Mouse (Mus musculus): Measurements from ENCODE around the gene Platr25.
A peak's percentile ranks its signal among the peaks of the same experiment; 100 is the strongest.
"Not testable (repeated sequence)": the region's sequence is repeated elsewhere in the genome, so short reads cannot be mapped to it uniquely, and the experiment has no call there.

Platr25 gene

DNA sequence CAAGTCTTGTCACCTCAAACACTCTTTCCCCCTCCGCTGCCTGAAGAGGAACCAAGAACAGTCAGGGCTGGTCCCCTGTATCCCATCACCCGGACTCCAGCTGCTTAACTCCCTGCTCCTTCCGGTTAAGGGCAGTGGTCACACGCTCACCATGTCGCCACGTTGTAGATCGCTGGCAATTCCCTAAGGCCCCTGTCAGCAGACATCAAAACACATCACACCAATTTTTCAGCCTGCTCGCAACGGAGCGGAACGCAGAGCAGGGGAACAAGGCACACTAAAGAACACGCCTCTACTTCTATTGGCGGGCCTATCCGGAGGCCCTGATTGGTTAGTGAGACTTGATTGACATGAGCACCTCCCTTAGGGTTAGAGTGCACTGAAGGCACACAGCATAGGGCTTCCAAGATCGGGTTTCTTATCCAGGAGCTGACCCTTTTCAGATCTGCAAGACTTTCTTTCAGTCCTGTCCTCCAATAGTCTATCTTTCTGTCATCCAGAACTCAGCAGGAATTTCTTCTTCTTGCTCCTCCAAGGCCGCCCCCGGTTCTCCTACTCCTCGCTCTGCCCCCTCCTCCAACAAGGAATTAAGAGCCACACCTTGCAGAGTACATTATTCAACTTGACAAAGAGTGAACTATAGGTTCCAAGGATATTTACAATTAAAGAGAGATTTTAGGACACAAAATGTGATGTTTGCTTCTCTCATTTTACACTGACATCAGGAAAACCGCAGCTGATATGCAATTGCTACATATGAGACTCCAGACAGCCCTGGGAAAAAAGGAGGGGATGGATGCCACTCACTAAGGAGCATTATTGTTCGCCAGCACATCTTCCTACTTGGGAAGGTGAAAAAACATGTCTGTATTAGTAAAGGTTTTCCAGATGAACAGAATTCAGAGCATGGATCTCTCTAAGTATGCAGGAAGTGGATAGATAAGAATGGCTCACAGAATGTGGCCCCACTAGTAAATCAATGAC is at the start of gene Platr25:
Platr25 (minus strand) TSS at position 278 of the 984 bp plus-strand sequence.
- peak; percentile 41 for DNase-seq (ENCODE audit: low read depth)

DNA sequence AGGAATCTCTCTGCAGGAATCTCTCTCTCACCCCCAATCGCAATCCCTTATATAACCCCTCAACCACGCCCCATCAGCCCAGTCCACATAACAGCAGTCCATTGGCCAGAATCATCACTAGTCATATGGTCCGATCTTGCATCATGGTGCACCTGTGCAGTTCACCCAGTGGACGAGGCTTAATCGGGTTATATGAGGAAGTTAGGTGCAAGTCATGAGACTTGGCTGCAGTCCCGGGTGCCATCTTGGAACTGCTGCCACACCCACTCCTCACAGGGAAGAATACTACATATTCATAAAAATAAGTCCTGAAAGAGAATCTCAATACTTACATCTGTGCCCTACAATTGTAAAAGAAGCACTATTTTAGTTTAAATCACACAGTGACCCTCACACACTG is 47.5 kb upstream of the Platr25 start:
- DNase-seq (ENCODE audit: low read depth) = not testable (repeated sequence)

DNA sequence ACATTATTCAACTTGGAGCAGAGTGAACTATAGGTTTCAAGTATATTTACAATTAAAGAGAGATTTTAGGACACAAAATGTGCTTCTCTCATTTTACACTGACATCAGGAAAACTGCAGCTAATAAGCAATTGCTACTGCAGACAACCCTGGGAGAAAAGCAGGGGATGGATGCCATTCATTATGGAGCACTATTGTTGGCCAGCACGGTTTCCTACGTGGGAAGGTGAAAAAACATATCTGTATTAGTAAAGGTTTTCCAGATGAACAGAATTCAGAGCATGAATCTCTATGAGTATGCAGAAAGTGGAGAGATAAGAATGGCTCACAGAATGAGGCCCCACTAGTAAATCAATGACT is 25.6 kb upstream of the Platr25 start:
- DNase-seq (ENCODE audit: low read depth) = not testable (repeated sequence)

DNA sequence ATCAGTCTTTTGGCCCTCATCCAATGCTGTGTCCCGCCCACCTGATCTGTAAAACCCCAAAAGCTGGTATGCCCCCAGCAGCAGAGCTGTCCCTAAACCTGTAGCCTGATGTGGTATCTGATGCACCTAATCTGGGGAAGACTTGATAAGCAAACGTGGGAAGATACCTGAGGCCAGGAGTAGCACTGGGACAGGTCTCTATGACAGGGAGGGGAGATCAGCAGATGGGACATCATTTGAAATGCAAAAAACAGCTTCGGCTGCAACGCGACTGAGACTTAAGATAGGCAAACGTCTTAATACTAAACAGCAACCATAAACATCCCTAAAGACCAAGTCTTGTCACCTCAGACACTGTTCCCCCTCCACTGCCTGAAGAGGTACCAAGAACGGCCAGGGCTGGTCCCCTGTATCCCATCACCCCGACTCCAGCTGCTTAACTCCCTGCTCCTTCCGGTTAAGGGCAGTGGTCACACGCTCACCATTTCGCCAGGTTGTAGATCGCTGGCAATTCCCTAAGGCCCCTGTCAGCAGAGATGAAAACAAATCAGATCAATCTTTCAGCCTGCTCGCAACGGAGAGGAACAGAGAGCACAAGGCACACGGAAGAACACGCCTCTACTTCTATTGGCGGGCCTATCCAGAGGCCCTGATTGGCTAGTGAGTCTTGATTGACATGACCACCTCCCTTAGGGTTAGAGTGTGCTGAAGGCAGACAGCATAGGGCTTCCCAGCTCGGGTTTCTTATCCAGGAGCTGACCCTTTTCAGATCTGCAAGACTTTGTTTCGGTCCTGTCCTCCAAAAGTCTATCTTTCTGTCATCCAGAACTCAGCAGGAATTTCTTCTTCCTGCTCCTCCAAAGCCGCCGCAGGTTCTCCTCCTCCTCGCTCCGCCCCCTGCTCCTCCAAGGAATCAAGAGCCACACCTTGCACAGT is 25.0 kb upstream of the Platr25 start, which contains the start of gene Gm5141:
Gm5141 (minus strand) TSS at position 610 of the 936 bp plus-strand sequence.
- DNase-seq (ENCODE audit: low read depth) = peak; percentile 26

DNA sequence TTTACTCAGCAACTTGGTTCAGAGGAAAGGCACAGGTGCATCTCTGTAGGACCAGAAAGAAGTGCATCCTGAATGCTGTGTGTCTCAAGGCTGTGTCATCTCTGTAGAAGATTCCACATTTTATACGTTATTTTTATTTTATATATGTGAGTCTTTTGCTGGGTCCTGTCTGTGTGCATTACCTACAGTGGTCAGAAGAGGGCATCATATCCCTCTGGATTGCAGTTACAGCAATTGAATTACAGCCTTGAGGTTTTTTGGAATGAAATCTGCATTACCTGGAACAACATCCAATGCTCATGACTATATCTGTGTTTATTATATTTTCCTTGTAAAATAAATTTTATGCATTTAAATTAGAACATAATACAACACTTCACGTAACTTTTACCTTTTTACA is 3.3 kb upstream of the Platr25 start:
- peak; percentile 16 for DNase-seq (ENCODE audit: low read depth)

DNA sequence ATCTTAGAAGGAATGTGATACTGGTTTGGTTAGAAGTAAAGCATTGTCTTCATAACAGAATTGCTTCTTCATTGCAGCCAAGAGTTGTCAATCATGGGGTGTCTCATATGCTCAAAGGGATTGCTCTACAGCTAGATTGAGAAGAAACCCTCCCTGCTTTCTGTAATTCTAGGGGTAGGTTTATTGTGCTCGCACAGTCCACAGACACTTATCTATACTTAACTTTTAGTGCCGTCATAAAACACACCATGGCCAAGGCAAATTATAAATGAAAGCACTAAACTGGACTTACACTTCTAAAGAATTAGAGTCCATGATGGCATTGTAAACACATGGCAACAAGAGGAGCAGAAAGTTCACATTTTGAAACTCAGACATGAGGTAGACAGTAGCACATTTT is 27.2 kb downstream of the Platr25 start:
- no peak for DNase-seq (ENCODE audit: low read depth)

DNA sequence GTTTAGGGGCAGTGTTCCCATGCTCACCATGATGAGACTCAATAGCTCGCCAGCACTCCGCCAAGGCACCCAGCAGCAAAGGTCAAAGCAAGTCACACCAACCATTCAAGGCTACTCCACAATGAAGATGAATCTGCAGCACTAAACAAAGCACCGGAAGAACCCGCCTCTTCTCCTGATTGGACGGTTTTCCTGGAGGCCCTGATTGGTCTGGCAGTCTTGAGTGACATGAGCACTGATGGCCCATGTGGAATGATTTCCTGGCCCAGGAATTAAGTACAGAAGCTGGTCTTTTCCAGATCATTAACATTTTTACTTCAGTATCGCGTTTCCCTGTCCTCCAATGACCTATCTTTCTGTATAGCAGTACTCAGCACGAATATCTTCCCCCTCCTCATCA is 47.9 kb downstream of the Platr25 start:
- DNase-seq (ENCODE audit: low read depth) = not testable (repeated sequence)

DNA sequence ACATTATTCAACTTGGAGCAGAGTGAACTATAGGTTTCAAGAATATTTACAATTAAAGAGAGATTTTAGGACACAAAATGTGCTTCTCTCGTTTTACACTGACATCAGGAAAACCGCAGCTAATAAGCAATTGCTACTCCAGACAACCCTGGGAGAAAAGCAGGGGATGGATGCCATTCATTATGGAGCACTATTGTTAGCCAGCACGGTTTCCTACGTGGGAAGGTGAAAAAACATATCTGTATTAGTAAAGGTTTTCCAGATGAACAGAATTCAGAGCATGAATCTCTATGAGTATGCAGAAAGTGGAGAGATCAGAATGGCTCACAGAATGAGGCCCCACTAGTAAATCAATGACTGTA is 75.2 kb downstream of the Platr25 start:
- DNase-seq (ENCODE audit: low read depth) = not testable (repeated sequence)

DNA sequence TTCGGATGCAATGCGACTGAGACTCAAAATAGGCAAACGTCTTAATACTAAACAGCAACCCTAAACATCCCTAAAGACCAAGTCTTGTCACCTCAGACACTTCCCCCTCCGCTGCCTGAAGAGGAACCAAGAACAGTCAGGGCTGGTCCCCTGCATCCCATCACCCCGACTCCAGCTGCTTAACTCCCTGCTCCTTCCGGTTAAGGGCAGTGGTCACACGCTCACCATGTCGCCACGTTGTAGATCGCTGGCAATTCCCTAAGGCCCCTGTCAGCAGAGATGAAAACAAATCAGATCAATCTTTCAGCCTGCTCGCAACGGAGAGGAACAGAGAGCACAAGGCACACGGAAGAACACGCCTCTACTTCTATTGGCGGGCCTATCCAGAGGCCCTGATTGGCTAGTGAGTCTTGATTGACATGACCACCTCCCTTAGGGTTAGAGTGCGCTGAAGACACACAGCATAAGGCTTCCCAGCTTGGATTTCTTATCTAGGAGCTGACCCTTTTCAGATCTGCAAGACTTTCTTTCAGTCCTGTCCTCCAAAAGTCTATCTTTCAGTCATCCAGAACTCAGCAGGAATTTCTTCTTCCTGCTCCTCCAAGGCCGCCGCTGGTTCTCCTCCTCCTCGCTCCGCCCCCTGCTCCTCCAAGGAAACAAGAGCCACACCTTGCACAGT is 75.8 kb downstream of the Platr25 start:
- peak; percentile 24 for DNase-seq (ENCODE audit: low read depth)

DNA sequence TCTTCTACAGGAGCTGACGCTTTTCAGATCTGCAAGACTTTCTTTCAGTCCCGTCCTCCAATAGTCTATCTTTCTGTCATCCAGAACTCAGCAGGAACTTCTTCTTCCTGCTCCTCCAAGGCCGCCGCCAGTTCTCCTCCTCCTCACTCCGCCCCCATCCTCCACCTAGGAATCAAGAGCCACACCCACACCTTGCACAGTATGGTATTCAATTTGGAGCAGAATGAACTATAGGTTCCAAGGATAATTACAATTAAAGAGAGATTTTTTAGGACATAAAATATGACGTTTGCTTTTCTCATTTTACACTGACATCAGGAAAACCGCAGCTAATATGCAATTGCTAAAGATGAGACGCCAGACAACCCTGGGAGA is 107.2 kb downstream of the Platr25 start:
- DNase-seq (ENCODE audit: low read depth) = no peak

DNA sequence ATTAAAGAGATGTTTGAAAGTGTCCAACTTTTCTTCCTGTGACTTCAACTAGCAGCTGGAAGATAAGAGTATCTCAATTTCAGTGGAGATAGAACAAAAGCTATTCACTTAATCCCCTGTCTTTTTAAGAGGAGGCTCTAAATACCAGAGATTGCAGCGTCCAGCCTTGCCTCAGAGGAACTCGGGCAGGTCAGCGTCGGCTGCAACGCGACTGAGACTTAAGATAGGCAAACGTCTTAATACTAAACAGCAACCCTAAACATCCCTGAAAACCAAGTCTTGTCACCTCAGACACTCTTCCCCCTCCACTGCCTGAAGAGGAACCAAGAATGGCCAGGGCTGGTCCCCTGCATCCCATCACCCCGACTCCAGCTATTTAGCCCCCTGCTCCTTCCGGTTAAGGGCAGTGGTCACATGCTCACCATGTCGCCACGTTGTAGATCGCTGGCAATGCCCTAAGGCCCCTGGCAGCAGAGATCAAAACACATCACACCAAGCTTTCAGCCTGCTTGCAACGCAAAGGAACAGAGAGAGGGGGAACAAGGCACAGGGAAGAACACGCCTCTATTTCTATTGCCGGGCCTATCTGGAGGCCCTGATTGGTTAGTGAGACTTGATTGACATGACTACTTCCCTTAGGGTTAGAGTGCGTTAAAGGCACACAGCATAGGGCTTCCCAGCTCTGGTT is 107.7 kb downstream of the Platr25 start:
- DNase-seq (ENCODE audit: low read depth) = peak; percentile 77

DNA sequence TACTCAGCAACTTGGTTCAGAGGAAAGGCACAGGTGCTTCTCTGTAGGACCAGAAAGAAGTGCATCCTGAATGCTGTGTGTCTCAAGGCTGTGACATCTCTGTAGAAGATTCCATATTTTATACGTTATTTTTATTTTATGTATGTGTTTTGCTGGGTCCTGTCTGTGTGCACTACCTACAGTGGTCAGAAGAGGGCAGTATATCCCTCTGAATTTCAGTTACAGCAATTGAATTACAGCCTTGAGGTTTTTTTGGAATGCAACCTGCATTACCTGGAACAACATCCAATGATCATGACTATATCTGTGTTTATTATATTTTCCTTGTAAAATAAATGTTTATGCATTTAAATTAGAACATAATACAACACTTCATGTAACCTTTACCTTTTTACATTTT is 133.4 kb downstream of the Platr25 start:
- DNase-seq (ENCODE audit: low read depth) = peak; percentile 15

DNA sequence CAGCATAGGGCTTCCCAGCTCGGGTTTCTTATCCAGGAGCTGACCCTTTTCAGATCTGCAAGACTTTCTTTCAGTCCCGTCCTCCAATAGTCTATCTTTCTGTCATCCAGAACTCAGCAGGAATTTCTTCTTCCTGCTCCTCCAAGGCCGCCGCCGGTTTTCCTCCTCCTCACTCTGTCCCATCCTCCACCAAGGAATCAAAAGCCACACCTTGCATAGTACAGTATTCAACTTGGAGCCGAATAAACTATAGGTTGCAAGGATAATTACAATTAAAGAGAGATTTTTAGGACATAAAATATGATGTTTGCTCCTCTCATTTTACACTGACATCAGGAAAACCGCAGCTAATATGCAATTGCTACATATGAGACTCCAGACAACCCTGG is 136.2 kb downstream of the Platr25 start:
- not testable (repeated sequence) for DNase-seq (ENCODE audit: low read depth)

DNA sequence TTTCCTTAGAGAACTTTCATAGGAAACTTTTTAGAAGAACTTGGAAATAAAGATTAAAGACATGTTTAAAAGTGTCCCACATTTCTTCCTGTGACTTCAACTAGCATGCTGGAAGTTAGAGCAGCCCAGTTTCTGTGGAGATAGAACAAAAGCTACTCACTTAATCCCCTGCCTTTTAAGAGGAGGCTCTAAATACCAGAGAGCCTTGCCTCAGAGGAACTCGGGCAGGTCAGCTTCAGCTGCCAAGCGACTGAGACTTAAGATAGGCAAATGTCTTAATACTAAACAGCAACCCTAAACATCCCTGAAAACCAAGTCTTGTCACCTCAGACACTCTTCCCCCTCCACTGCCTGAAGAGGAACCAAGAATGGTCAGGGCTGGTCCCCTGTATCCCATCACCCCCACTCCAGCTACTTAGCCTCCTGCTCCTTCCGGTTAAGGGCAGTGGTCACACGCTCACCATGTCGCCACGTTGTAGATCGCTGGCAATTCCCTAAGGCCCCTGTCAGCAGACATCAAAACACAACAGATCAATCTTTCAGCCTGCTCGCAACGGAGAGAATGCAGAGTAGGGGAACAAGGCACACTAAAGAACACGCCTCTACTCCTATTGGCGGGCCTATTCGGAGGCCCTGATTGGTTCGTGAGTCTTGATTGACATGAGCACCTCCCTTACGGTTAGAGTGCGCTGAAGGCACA is 136.8 kb downstream of the Platr25 start, which contains the start of gene 6720489N17Rik:
6720489N17Rik (minus strand) TSS at position 606 of the 700 bp plus-strand sequence.
- peak; percentile 62 for DNase-seq (ENCODE audit: low read depth)
